Mouse (Mus musculus) T-cell, adult 2 months (primary cell): ENCODE measurements around the gene Gm49320.

ENCODE experiments used
- DNase-seq: peaks from one replicate; pipeline ENCODE4 v3.0.0; 2022; ENCODE audit warnings: low spot score

Gene Gm49320

DNA sequence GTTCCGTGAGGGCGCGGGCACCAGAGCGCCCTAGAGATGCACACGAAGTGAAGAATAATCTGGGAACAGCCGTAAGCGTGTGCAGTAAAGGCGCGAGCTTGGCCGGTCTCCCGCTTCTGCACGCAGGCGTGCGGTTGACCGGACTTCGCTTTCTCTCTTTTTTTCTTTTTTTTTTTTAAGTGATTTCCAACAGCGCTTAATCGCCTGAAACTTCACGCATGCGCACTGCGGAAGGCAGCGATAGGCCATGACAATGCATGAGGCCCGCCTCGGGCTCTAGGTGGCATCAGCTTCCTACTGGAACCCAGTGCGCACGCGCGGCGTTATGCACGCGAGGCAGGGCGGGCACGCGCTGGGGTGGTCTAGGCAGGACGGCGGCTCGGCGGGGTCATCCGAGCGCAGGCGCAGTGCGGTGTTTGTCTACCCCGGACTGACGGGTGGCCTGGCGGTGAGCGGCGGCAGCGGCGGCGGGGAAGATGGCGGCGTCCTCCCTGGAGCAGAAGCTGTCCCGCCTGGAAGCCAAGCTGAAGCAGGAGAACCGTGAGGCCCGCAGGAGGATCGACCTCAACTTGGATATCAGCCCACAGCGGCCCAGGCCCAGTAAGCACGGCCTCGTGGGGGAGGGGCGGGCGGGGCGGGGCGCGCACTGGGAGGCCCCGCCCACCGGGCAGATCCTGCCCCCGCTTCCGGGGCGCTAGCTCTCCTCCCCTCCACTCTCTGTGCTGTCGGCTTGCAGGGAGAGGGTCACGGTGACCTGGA lies at the start of gene Gm49320, which contains the start of gene Map2k7:
Gm49320 (plus strand) TSS at position 432 of the 759 bp plus-strand sequence.
Map2k7 (plus strand) TSS at position 307 of the 759 bp plus-strand sequence.
- DNase-seq: peak; percentile 100

DNA sequence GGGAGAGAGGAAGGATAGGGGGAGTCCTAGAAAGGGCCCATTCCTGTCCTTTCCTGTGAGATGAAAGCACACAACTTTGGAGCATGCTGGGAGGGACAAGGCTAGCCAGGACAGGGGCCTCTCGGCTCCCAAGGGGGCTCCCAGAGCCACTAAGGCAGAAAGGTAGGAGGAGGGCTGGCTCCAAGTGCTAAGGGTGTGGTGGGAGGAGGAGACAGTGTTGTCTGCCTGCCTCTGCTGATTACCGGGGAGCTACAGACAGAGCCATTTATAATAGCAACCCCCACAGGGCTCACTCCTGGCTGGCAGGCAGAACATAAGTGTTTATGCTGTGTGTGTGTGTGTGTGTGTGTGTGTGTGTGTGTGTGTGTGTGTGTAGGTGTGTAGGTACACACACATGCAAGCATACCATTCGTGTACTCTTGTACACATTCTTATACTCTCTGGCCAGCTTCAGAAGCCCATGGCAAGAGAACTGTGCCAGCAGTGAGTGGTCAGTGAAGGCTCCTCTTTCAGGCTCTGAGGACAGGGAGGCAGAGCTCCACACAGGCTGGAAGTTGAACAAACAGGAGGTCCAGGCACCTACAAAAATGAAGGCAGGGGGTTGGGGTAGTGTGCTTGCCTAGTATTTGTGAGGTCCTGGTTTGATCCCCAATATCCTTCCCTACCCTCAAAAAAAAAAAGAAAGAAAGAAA lies 49.5 kb upstream of the Gm49320 start:
- DNase-seq: no peak

DNA sequence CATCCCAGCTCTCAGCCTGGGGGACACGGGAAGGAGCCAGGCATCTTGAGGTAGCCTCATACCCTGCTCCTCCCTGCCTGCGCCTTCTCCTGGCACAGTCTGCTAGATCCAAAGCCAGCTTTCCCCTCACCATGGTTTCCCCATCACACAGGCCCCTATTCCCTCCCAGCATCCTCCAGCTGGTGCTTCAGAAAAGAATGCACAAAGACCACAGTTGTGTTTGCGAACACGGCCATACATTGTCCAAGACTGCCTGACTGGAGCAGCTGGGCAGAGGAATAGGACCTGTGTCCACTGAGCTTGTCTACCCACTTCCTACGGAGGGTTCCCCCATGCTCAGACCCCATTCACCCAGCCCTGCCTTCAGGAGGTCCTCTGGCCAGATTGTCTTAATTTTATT lies 46.4 kb upstream of the Gm49320 start:
- DNase-seq: no peak

DNA sequence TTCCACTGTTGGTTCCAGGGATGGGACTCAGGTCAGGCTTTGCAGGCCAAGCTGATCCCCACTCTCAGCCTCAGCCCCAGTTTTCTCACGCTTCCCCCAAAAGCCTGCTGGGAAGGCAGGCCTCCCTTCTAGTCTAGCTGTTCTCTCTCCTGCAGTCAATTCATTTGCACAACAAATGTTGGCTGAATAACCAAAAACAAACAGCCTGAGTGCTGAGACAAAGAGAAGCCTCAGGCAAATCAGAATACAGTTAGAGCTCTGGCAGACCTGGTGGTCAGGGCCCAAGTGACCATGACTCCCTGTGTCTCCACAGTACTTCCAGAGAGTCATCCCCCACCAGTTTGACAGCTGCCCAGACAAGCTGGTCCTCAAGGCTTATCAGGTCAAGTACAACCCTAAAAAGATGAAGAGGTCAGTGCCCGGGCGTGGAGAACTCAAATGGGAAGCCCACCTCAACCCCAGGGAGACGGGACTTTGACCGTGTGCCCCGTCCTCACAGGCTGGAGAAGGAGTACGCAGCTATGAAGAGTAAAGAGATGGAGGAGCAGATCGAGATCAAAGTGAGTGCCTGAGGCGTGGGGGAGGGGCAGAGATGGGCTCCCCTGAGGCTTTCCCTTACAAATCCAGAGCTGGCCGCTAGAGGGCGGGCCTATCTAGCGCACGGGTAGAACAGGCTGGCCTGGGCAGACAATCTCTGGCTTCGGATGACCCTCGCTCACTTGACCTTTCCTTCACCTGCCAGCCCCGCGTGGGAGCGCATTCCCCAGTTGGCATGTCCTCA lies 45.7 kb upstream of the Gm49320 start:
- peak; percentile 72 for DNase-seq

DNA sequence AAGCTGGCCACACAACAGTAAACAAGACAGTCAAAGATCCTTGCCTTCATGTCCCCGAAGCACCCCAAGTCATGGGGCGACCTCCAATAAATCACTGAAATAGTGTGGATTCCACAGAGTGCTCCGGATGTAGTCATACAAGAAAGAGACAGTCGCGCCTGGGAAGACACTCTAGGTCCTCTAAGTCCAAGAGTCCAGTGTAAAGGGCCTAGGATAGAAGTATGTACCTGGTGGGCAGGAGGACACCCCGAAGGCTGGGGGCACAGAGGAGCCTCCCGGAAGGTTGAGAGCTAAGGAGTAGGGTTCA lies 45.1 kb upstream of the Gm49320 start:
- no peak for DNase-seq

DNA sequence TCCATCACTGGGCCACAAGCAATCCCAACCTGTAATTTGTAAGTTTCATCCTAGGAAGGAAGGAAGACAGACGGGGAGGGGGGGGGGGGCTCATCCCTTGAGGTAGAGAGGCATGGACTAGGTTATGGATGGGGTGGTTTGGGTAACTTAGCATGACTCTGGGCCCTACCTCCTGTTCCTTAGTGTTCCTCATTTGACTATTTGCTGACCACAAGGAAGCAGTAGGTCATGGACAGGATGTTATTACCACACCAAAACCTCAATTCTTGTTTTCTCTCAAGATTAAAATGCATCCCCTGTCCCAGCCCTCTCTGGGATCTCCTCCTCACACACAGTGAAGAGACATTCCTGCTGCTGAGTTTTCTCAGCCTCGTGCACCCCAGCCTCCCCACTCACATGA lies 37.3 kb upstream of the Gm49320 start:
- no peak for DNase-seq

DNA sequence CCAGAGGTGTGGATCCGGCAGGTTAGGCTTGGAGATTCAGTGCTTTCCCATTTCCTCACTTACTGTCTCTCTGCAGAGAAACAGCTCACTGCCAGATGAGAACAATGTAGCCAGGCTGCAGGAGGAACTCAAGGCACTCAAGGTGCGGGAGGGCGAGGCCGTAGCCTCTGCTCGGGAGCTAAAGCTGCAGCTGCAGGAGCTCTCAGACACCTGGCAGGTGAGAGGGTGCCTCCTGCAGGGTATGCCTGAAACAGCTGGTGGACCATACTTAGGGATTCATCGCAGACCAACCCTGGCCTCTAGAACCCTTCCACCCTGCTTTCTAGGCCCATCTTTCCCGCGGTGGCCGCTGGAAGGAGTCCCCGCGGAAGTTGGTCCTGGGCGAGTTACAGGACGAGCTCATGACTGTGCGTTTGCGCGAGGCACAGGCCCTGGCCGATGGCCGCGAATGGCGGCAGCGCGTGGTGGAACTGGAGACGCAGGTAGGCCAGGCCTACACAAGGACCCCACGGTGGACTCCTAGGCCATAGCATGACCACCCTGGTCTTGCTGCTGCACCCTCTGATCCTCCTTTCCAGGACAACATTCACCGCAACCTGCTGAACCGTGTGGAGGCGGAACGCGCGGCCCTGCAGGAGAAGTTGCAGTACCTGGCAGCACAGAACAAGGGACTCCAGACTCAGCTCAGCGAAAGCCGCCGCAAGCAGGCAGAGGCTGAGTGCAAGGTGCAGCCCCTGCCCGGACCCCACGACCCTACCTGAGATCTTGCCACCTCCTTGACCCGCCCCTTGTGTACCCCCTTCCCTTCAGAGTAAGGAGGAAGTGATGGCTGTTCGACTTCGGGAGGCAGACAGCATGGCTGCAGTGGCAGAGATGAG lies 33.2 kb upstream of the Gm49320 start:
- no peak for DNase-seq

DNA sequence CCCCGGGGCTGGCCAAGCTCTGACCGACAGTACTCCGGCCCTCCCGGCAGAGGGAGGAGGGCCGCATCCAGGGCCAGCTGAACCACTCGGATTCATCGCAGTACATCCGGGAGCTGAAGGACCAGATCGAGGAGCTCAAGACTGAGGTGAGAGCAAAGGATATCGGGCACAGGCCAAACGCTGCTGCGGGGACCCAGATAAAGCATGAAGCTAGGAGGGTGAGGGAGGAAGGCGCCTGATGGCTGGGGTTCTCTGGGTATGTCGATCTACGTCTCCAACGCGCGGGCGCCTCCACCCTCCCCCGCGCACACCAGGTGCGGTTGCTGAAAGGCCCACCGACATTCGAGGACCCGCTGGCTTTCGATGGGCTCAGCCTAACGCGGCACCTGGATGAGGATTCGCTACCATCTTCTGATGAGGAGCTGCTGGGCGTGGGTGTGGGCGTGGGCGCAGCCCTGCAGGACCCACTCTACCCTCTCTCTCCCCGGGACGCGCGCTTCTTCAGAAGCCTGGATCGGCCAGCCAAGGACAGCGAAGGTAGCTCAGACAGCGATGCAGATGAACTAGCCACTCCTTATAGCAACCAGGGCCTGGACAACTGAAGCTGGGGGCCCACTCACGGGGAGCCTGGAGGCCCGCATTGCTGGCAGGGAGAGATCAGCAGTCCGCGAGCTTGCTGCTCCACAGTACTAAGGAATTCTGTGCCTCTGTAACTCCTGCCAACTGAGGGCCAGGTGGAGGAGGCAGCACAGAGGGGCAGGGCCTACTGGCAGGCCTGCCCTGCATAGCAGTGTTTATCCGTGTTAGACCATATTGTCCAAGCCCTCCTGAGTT lies 32.3 kb upstream of the Gm49320 start:
- DNase-seq: no peak

DNA sequence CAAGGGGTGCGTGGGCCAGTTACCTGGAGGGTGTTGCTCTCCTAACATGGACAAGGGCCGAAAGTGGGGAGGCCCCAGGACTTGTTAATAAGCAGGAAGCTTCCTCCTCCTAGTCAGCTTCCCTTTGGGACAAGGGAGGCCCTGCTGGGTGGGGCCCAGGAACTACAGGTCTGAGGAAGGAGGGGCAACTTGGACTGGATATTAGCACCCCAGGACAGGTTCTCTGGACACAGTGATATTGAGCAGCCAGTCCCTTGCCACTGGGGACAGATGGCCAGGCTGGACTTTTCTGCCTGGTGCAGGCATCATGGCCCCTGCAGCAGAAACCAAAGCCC lies 31.7 kb upstream of the Gm49320 start:
- DNase-seq: no peak

DNA sequence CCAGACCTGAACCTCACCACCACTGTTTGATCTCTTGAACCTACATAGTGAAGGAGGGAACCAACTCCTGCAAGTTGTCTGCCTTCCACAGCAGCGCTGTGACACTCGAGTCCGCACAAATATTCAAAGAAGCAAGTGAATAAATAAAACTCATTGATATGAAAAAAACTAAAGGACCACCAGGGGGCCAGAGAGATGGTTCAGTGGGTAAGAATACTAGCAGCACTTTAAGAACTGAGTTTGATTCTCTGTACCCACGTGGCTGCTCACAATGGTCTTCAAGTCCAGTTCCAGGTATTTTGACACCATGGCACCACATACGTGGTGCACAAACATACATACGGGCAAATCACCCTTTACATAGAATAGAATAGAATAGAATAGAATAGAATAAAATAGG lies 27.6 kb upstream of the Gm49320 start:
- DNase-seq: no peak

DNA sequence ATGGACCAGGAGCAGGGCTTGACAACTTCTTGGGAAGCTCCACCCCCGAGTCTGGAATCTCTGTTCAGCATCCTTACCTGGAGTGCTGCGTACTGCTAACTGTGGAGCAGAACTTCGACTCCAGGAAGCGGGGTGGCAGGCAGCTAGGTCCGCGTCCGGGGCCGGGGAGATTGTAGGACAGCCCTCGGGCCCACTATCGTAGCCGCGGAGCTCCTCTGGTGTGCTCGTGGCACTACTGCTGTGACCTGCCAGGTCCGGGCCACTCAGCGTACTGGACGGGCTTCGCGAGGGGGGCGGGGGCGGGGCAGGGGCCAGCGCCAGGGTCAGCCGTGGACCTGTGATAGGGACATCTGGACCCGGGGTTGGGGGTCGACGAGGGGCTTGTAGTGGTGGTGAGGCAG lies 25.9 kb upstream of the Gm49320 start:
- DNase-seq: peak; percentile 12

DNA sequence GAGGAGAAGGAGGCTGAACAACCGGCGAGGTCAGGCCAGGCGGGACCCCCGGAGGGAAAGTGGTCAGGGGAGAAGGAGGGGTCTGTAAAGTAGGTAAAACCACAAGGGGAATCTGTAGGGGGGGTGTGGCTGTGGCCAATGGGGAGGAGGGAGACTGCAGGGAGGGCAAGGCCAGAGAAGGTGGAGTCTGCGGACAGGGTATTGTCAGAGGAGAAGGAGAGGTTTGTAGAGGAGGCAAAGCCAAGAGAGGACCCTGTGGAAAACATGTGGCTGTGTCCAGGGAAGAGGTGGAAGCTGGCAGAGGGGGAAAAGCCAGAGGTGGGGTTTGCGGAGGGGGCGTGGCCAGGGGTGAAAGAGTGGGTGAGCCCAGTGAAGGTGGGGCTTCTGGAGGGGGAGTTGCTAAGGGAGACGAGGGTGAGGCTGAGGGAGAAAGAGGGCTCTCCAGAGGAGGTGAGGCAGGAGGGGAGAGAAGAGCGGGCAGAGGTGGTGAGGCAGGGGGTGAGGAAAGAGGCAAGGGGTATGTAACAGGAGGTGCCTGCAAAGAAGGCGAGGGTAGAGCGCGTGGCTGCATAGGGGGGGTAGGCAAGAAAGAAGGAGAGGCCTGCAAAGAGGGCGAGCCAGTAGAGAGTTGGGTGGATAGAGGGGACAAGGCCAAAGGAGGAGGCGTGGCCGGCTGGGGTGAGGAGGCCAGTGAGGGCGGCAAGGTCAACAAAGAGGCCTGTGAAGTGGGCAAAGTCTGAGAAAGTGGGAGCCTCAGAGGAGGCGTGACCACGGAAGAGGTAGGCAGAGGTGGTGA lies 25.3 kb upstream of the Gm49320 start:
- DNase-seq: peak; percentile 38

DNA sequence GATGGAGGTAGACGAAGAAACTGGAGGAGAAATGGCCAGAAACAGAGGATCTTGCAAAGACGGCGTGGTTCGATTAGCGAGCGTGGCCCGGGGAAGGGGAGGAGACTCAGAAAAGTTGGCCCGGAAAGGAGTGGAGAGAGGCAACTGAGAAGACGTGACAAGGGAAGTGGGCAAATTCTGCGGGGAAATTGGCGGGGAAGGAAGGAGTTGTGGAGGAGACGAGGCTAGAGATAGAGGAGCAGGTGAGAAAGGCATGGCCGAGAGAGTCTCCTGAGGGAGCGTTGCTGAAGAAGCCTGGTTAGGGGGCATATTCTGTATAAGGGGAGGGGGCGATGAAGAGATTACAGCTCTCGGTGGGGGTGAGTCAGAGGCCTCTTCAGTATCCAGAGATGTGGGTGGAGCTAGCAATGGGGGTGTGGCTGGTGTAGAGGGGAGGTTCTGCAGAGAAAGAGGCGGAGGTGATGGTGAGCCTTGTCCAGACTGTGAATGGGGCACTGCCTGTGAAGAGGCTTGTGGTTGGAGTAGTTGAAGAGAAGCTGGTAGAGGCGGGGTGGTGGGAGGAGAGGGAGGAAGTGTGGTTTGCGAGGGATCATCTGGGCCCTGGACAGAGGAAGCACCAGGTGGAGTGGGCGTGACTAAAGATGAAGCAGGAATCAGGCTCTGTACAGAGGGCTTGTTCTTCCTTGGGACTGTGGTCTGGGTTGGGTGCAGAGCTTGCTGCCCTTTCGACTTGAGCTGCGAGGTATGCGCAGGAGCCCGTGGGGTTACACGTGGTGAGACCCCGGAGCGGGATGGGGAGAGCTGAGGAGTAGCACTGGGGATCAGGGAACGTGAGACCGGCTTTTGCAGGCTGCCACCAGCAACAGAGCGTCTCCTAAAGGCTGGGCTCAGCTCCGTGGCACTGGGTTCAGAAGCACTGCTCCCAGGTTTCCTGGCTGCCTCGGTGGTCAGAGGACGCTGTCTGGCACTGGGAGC lies 24.4 kb upstream of the Gm49320 start:
- DNase-seq: peak; percentile 73

DNA sequence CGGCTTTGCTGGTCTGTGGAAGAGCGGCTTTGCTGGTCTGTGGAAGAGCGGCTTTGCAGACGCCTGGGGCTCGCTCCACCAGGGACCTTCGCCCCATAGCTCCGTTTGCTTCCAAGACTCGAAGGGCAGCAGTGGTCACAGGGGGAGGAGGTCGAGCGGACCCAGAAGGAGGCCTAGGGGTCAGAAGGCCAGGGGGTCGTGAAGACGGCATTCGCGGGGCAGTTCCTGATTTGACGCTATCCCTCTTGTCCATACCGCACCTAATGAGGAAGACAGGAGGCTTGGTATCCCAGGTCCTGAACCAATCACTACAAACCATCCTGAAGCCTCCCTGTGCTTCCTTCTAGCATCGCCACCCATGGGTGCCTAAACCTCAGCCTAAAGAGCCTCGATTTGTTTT lies 22.4 kb upstream of the Gm49320 start:
- DNase-seq: no peak

DNA sequence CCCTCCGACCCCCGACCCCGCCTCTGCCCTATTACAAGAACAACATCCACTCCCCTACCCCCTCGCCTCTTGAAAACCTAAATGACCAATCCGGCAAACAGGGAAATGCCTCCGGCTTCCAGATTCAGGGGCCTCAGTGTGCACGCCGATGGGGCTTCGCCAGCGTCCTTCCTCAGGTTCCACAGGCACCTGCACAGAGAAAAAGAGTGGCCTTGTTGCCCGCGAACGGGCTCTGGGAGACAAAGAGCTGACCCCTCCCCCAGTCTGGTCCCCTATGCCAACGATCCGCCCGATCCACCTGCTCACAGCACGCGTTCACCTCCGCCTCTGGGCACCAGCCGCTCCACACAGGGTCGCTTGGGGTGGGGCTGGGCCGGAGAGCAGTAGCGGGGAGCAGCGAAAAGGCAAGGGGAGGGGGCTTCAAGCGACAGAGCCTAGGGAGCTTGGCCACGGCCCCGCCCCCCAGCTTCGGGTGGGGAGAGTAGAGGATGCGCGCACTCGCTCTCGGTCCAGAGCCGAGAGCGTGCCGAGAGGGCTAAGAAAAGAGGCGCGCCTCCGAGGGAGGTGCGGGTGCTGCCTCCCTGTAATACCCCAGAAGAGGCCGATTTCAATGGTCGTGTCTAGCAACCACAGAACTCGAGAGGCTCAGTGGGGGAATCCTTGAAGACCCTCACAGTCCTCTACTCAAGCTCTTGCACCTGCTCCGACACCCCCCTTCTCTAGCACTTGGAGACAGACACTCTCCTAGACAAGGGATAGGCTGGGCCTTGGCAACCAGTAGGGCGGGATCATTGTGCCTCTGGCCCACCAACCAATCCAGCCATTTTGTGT lies 21.7 kb upstream of the Gm49320 start, which contains the start of gene Prr36:
Prr36 (minus strand) TSS at position 669 of the 831 bp plus-strand sequence.
- DNase-seq: no peak

DNA sequence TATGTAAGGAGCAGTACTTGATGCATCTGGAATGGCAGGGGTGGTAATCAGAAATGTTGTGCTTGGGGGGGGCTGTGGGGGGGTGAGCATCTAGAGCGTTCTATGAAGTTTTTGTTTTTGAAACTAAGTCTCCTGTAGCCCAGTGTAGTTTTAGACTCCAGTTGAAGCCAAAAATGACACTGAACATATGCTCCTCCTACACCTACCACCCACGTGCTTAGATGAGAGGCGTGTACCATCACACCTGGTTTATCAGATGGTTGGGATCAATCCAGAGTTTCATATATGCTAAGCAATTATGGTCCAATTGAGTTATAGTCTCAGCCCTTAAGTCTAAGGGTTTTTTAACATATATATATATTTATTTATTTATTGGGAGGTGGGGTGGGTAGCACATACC lies 19.0 kb upstream of the Gm49320 start:
- no peak for DNase-seq

DNA sequence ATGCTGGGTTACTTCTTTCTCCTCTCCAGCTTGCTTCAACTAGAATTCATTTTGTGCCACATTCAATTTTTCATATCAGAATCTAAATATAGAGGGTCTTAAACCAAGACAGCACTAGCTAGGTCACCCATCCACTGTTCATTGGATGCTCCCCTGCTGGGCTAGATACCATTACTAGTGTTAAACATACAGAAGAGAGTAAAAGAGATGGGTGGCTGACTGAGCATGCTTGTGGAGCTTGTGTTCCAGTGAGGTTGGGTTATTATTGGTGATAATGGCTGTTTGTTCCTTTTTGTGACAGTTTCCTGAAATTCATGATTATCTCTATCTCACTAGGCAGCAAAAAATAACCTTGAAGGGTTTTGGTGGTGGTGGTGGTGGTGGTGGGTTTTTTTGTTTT lies 16.6 kb upstream of the Gm49320 start:
- DNase-seq: no peak

DNA sequence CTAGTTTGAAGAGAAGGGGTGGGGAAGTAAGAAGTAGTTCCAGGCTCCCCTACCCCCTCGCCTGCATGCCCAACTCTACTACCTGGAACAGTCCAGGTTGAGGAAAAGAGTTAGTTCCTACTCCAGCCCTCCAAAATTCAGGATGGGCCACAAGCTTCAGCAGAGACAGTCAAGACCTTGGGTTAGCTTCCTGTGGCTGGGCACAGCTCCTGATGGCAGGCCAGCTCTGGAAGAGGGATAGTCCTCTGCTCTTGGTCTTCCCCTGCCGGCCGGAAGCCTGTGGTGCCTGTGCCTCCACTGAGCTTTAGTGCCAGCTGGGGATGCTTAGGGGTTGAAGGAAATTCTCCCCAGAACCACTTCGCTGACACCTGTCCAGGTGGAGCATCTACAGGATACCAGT lies 12.3 kb upstream of the Gm49320 start:
- no peak for DNase-seq
